Mouse (Mus musculus): ENCODE data around the gene Pde11a. TPM values are rescaled to one million over a fixed set of nuclear protein-coding genes. Genes with fewer than 3 reads are reported as not detected.
A peak's percentile ranks its signal among the peaks of the same experiment; 100 is the strongest.

Gene Pde11a
- polyA plus RNA-seq, 1 experiment from 2014 or later, result 0.54 TPM

DNA sequence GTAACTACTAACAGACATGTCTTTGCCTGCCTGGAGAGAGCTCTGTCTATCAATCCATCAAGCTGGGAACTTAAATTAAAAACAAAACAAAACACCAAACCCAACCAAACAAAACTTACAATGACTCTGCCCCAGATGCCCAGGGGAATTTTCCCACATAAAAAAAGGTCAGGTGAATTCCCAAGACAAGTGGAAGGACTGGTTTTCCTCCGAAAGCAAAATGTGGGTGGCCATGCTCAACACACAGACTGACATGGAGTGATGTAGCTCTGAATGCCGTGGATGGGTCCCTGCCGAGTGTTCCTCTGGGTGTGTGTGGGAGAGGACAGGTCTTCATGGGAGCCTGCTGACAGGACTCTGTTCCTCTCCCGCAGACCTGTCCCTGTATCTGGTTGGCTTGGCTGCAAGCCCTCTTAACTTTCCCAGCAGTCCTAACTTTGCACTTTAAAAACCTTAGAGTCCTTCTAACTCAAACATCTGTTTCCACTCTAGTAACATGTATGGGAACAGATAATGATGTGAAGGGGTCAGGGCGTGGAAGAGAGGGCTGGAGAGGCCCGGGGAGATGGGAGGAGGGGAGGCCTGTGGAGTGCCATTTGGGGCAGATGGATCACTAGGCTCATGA is 346.9 kb downstream of the Pde11a start:
- no peaks in the 10 kb centered on the region for H3K9me3 ChIP-seq (replicated peaks; ENCODE audit: control insufficient read depth, low read length, poor library complexity, severe bottlenecking)
- no peak overlapping the region for H3K27ac ChIP-seq (ENCODE audit: low read length)
- ATAC-seq, result no peak
- no peak overlapping the region for H3K4me3 ChIP-seq (ENCODE audit: low read depth, low read length)
- no peak overlapping the region for H3K4me2 ChIP-seq (ENCODE audit: low read length)
- 86% methylated on average over 6 of the region's 6 CpGs for WGBS
- no peak overlapping the region for H3K9ac ChIP-seq (ENCODE audit: low read depth, low read length)
- no peaks in the 10 kb centered on the region for H3K36me3 ChIP-seq (ENCODE audit: control insufficient read depth, insufficient read depth, low read length)
- peaks cover 22% of the 10 kb centered on the region for H3K4me1 ChIP-seq (ENCODE audit: control insufficient read depth, insufficient read depth, low read length)
- H3K27me3 ChIP-seq (ENCODE audit: control insufficient read depth, insufficient read depth, low read depth, low read length), result no peaks in the 10 kb centered on the region

DNA sequence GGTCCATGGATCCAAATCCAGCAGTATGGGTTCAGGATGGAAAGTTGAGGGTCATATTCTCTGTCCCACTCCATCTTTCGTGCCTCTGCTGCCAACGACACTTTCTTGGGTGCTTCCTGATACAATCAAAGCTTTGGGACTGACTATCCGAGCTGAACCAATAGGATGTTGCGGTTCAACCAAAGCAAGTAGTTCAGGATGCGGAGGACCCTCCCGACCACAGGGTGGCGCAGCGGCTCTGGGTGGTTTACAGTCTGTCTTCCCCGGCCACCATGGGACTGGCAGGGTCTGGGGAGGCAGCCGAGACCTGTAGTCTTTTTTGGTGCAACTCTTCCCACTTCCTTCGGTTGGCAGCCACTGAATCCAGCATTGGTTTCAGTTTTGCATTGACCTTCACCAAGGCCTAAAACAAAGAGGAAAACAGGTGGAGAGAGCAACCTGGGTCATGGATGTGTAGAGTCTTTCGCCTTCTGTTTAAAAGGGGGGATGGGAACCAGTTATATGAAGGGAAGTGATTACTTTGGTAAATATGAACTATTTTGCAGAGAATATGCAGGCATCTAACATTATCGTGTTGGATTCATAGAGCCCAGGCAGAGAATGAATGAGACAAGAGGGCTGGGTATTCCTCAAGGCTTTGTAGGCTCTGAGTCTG is 347.6 kb downstream of the Pde11a start:
- ATAC-seq, result no peak
- 51% methylated on average over 13 of the region's 13 CpGs for WGBS
- H3K9me3 ChIP-seq (replicated peaks; ENCODE audit: control insufficient read depth, low read length, poor library complexity, severe bottlenecking), result no peaks in the 10 kb centered on the region
- no peak overlapping the region for H3K4me2 ChIP-seq (ENCODE audit: low read length)
- H3K27me3 ChIP-seq (ENCODE audit: control insufficient read depth, insufficient read depth, low read depth, low read length), result no peaks in the 10 kb centered on the region
- no peak overlapping the region for H3K27ac ChIP-seq (ENCODE audit: low read length)
- peaks cover 22% of the 10 kb centered on the region for H3K4me1 ChIP-seq (ENCODE audit: control insufficient read depth, insufficient read depth, low read length)
- no peaks in the 10 kb centered on the region for H3K36me3 ChIP-seq (ENCODE audit: control insufficient read depth, insufficient read depth, low read length)
- no peak overlapping the region for H3K9ac ChIP-seq (ENCODE audit: low read depth, low read length)
- H3K4me3 ChIP-seq (ENCODE audit: low read depth, low read length), result no peak overlapping the region

DNA sequence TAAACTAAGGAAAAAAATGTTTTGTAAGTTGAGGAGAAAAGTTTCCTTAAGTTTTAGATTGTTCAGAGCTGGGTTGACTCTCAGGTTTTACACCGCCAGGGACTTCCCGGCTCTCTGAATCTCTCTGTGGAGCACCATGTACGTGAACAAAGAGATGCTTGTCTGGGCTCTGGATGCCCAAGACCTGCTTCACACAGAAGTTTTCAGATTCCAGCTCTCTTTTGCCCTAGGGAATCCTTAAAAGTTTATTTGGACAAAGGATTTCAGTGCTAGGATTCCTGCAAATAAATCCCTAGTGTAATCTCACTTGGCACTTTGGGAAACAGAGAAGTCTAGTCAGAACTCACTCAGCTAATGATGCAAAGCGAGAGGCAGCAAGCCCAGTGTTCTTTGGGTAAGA is 348.9 kb downstream of the Pde11a start:
- no peaks in the 10 kb centered on the region for H3K27me3 ChIP-seq (ENCODE audit: control insufficient read depth, insufficient read depth, low read depth, low read length)
- H3K27ac ChIP-seq (ENCODE audit: low read length), result peak overlapping the region; percentile 92
- no peak overlapping the region for H3K9ac ChIP-seq (ENCODE audit: low read depth, low read length)
- WGBS, result 57% methylated on average over 4 of the region's 4 CpGs
- no peak overlapping the region; the same call in 1 of the 2 replicates for H3K4me2 ChIP-seq (ENCODE audit: low read length)
- H3K4me1 ChIP-seq (ENCODE audit: control insufficient read depth, insufficient read depth, low read length), result peaks cover 22% of the 10 kb centered on the region
- no peak for ATAC-seq
- no peaks in the 10 kb centered on the region for H3K9me3 ChIP-seq (replicated peaks; ENCODE audit: control insufficient read depth, low read length, poor library complexity, severe bottlenecking)
- no peak overlapping the region for H3K4me3 ChIP-seq (ENCODE audit: low read depth, low read length)
- H3K36me3 ChIP-seq (ENCODE audit: control insufficient read depth, insufficient read depth, low read length), result no peaks in the 10 kb centered on the region

DNA sequence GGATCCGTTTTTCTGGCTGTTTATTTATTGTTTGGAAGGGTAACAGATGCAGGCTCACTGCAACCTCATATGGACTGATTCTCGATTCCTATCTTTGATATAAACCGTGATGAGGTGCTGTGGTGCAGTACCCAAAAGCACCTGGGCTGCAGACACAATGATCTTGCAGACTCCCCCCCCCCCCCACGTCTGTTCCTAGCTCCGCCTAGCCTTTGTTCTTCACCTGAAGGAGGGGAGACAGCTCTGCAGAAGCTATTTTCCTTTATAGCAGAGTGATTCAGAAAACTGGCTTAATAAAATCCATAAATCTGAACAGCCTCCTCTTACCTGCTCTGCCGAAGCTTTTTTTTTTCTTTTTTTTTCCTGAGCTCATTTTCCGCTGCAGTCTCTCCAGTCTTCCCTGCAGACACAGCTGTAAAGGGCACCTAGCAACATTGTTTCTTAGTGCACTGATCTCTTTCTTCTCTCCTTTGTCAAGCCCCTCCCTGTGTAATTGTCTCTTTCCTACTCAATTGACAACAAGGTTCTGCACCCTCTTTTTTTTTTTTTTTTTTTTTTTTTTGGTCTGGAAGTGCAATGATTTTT is 349.7 kb downstream of the Pde11a start:
- Histone ChIP-seq H3K36me3 (ENCODE audit: control insufficient read depth, insufficient read depth, low read length) (no peaks in the 10 kb centered on the region), H3K4me3 (ENCODE audit: low read depth, low read length) (no peak overlapping the region), H3K27me3 (ENCODE audit: control insufficient read depth, insufficient read depth, low read depth, low read length) (no peaks in the 10 kb centered on the region), H3K4me1 (ENCODE audit: control insufficient read depth, insufficient read depth, low read length) (peaks cover 22% of the 10 kb centered on the region), H3K27ac (ENCODE audit: low read length) (peak overlapping the region; percentile 92), H3K9ac (ENCODE audit: low read depth, low read length) (peak overlapping the region; percentile 59), H3K4me2 (ENCODE audit: low read length) (peak overlapping the region; percentile 45), H3K9me3 (replicated peaks; ENCODE audit: control insufficient read depth, low read length, poor library complexity, severe bottlenecking) (no peaks in the 10 kb centered on the region)
- WGBS, result 16% methylated on average over 7 of the region's 7 CpGs
- ATAC-seq, result peak; percentile 69

DNA sequence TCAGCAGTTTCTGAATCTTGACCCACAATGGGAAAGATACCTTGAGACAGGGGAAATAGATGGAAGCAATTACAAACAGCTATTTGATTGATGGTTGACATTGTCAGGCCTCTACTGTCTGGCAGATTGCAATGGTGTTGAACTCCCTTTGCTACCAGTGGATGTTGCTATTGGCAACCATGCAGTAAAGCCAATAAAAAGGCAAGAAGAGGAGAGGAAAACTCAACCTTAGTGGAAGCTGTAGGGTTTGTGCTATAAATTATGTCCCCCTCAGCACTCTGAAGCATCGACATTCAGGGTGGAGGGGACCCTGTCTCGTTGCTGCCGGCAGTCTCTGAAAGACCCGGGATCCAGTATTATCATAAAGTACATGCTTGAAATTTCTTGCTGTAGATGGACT is 350.2 kb downstream of the Pde11a start:
- H3K9ac ChIP-seq (ENCODE audit: low read depth, low read length), result peak overlapping the region; percentile 59
- peak; percentile 71 for ATAC-seq
- no peaks in the 10 kb centered on the region for H3K27me3 ChIP-seq (ENCODE audit: control insufficient read depth, insufficient read depth, low read depth, low read length)
- H3K9me3 ChIP-seq (replicated peaks; ENCODE audit: control insufficient read depth, low read length, poor library complexity, severe bottlenecking), result no peaks in the 10 kb centered on the region
- H3K4me3 ChIP-seq (ENCODE audit: low read depth, low read length), result no peak overlapping the region
- H3K27ac ChIP-seq (ENCODE audit: low read length), result peak overlapping the region; percentile 92
- peaks cover 22% of the 10 kb centered on the region for H3K4me1 ChIP-seq (ENCODE audit: control insufficient read depth, insufficient read depth, low read length)
- WGBS, result 40% methylated on average over 4 of the region's 4 CpGs
- H3K36me3 ChIP-seq (ENCODE audit: control insufficient read depth, insufficient read depth, low read length), result no peaks in the 10 kb centered on the region
- peak overlapping the region; percentile 45 for H3K4me2 ChIP-seq (ENCODE audit: low read length)

DNA sequence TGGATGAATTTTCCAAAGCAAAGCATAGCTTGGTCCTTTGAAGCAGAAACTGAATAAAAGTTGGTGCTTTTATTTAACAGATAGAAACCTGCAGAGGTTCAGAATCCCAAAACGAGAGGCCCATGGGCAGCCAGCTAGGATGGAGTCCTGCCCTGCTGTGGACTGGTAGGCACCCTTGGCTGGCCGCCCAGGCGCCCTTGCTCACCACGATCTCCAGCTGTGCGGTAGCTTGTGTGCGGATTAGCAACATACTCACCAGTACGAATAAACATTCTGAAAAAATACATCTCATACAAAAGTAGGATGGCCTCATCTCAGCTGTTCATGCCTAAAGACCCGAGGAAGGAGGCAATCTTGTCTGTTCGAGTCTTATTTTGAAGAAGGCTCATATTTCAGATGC is 350.8 kb downstream of the Pde11a start:
- WGBS, result 71% methylated on average over 9 of the region's 9 CpGs
- Histone ChIP-seq H3K9me3 (replicated peaks; ENCODE audit: control insufficient read depth, low read length, poor library complexity, severe bottlenecking) (no peaks in the 10 kb centered on the region), H3K4me2 (ENCODE audit: low read length) (no peak overlapping the region), H3K27ac (ENCODE audit: low read length) (peak overlapping the region; percentile 92), H3K9ac (ENCODE audit: low read depth, low read length) (no peak overlapping the region), H3K36me3 (ENCODE audit: control insufficient read depth, insufficient read depth, low read length) (no peaks in the 10 kb centered on the region), H3K4me1 (ENCODE audit: control insufficient read depth, insufficient read depth, low read length) (peaks cover 22% of the 10 kb centered on the region), H3K27me3 (ENCODE audit: control insufficient read depth, insufficient read depth, low read depth, low read length) (no peaks in the 10 kb centered on the region), H3K4me3 (ENCODE audit: low read depth, low read length) (no peak overlapping the region)
- ATAC-seq, result no peak

DNA sequence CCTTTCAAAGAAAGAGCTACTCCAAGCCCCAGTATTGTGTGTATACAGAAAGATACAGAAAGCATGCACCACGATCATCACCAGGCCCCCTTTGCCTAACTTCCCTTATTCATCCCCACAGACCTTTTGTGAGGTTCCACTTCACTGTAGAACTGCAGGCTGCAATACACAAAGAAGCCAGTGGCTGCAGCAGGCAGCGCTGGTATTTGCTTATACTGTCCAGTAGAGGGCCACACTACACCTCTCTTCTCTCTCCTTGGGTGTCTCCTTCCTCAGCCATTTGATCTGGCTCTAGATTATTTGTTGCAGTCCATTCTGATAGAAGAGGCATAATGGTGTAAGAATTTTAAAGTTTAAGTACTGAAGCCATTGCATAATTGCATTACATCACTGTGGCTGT is 353.4 kb downstream of the Pde11a start:
- 2% methylated on average over 2 of the region's 2 CpGs for WGBS
- no peaks in the 10 kb centered on the region for H3K27me3 ChIP-seq (ENCODE audit: control insufficient read depth, insufficient read depth, low read depth, low read length)
- peak; percentile 74 for ATAC-seq
- no peak overlapping the region for H3K9ac ChIP-seq (ENCODE audit: low read depth, low read length)
- peak overlapping the region; percentile 4; the same call in 1 of the 2 replicates for H3K27ac ChIP-seq (ENCODE audit: low read length)
- H3K36me3 ChIP-seq (ENCODE audit: control insufficient read depth, insufficient read depth, low read length), result no peaks in the 10 kb centered on the region
- H3K4me1 ChIP-seq (ENCODE audit: control insufficient read depth, insufficient read depth, low read length), result peaks cover 24% of the 10 kb centered on the region
- H3K4me2 ChIP-seq (ENCODE audit: low read length), result no peak overlapping the region
- H3K4me3 ChIP-seq (ENCODE audit: low read depth, low read length), result no peak overlapping the region
- H3K9me3 ChIP-seq (replicated peaks; ENCODE audit: control insufficient read depth, low read length, poor library complexity, severe bottlenecking), result no peaks in the 10 kb centered on the region

DNA sequence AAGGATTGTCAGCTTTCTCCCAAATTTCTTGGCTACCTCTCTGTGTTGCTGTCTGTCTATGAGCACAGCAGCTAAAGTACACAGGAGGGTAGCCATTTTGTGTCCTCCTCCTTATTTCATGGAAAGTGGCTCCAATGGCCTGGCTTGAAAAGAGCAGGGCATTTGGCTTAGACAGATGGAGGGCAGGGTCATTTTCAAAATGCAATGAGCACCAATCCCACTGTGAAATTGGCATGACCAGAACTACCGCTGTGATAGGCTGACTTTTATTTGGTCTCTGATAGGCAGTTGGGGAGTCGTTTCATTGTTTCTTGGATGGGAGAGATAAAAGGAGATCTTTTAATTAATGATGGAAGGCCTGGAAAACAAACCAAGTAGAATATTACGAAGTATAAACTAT is 354.7 kb downstream of the Pde11a start:
- H3K36me3 ChIP-seq (ENCODE audit: control insufficient read depth, insufficient read depth, low read length), result no peaks in the 10 kb centered on the region
- no peak overlapping the region for H3K27ac ChIP-seq (ENCODE audit: low read length)
- no peak overlapping the region for H3K4me2 ChIP-seq (ENCODE audit: low read length)
- peaks cover 14% of the 10 kb centered on the region for H3K4me1 ChIP-seq (ENCODE audit: control insufficient read depth, insufficient read depth, low read length)
- H3K9ac ChIP-seq (ENCODE audit: low read depth, low read length), result no peak overlapping the region
- no peaks in the 10 kb centered on the region for H3K27me3 ChIP-seq (ENCODE audit: control insufficient read depth, insufficient read depth, low read depth, low read length)
- no peak overlapping the region for H3K4me3 ChIP-seq (ENCODE audit: low read depth, low read length)
- ATAC-seq, result no peak
- no peaks in the 10 kb centered on the region for H3K9me3 ChIP-seq (replicated peaks; ENCODE audit: control insufficient read depth, low read length, poor library complexity, severe bottlenecking)
- WGBS, result 81% methylated on average over 3 of the region's 3 CpGs

DNA sequence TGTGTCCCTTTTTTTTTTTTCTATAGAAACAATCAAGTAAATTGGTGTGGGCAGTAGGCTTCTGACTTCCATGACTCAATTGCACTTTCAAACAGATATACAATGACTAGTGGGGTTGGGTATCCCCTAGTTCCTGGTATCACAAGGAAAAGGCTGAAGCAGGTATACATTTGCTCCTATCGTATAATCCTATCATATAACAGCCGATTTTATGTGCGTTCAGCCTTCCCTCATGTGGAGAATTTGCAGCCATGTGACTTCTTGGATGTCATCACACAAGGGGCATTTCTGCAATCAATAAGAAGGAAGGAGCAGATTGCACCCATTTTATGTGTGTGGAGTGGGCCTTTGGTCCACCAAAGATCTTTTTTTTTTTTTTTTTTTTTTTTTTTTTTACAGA is 355.5 kb downstream of the Pde11a start:
- Histone ChIP-seq H3K4me1 (ENCODE audit: control insufficient read depth, insufficient read depth, low read length) (peaks cover 6% of the 10 kb centered on the region; the same call in 1 of the 2 replicates), H3K9ac (ENCODE audit: low read depth, low read length) (no peak overlapping the region), H3K4me2 (ENCODE audit: low read length) (no peak overlapping the region), H3K9me3 (replicated peaks; ENCODE audit: control insufficient read depth, low read length, poor library complexity, severe bottlenecking) (no peaks in the 10 kb centered on the region), H3K27ac (ENCODE audit: low read length) (no peak overlapping the region), H3K4me3 (ENCODE audit: low read depth, low read length) (no peak overlapping the region), H3K36me3 (ENCODE audit: control insufficient read depth, insufficient read depth, low read length) (no peaks in the 10 kb centered on the region), H3K27me3 (ENCODE audit: control insufficient read depth, insufficient read depth, low read depth, low read length) (no peaks in the 10 kb centered on the region)
- 96% methylated on average over 3 of the region's 3 CpGs for WGBS
- ATAC-seq, result no peak

All from midbrain, embryonic 16.5 days (tissue).